Mouse (Mus musculus): ENCODE data around the gene Eloa. TPM values are rescaled to one million over a fixed set of nuclear protein-coding genes. Genes with fewer than 3 reads are reported as not detected.

Gene Eloa
- total RNA-seq (2023), result 10 to 100 TPM; 42.8 to 44.5 TPM

GRCm38 (mm10) chr4:136021549-136022047, at the start of gene Eloa:
TSS of gene Eloa (minus strand) at chr4:136021763.

DNA sequence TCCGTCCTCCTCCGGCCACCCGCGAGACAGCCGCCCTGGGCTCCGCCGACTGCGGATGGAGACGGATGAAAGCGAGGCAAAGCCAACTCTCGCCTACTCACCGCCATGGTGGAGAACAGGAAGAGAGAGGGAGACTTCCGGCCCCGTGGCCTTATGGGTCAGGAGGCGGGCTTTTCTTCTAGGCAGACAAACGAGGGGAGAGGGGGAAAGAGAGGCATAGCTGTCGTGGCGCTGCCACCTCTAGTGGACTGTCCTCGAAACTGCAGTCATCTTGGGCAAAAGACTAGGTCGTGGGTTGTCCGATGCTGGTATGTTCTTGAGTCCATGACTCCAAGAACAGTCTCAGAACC, 31.7 kb upstream of the Eloa start, which contains the start of gene Rpl11:
TSS of gene Rpl11 (minus strand) at position 182 of the 350 bp plus-strand sequence.

DNA sequence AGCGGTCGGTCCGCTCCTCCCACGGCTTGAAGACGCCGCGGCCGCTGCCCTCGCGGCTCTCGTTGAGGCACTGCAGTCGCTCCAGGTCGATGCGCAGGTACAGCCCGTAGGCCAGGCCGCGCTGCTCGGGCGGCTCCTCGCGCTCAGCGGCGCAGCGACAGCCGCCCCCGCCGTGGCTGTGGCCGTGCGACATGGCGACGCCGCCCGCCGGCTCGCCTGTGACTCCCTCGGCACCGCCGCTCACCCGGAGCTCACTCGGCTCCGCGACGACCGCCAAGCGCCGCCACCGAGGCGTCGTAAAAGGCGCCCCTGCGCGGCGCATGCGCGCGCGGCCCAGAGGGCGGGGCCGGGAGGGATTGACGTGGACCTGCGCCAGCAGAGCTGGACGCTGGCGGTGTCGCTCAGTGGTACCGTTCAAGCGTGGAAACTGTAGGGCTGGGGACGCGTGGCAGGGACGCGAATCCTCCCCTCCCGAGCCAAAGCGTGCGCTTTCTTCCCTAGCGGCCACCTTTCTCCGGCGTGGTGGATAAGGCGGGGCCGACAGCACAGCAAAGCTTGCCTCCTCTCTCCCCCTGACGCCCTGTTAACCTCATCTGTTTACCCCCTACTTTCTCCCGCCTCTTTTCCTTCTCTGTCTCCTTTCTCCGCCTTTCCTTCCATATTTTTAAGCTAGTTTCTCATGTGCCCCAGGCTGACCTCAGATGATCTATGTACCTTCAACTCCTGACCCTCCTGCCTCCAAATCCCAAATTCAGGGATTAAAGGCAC, 34.4 kb downstream of the Eloa start, which contains the start of gene Pithd1:
TSS of gene Pithd1 (minus strand) at position 322 of the 768 bp plus-strand sequence.

DNA sequence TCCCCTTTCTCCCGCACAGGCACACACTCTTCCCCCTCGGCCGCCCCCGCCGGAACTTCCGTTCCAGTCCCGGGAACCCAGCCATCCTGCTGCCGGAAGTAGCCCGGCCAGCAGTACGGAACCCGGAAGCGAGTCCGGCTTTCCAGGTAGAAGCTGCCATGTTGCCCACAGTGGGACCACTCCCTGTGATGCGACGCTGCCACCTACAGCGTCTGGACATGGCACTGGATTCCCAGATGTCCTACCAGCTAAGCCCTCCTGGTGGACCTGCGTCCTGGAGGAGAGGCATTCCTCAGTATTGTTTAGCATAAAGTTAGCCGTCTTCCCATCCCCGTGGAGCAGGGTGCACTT, 49.0 kb downstream of the Eloa start, which contains the start of gene Lypla2:
TSS of gene Lypla2 (minus strand) at position 71 of the 351 bp plus-strand sequence.

GRCm38 (mm10) chr4:135963457-135964193, 57.9 kb downstream of the Eloa start, which contains the start of gene Gale:
TSS of gene Gale (plus strand) at chr4:135963727.

Other genes with a start within 250 kb of the Eloa start
- 100 to 1,000 TPM; 118 to 143 TPM for gene Srsf10, start 166.0 kb downstream of the Eloa start, total RNA-seq (2023)
- 10 to 100 TPM; 82.3 to 88.7 TPM for gene Pnrc2, start 147.9 kb downstream of the Eloa start, total RNA-seq (2023)
- gene Cnr2, start 126.4 kb downstream of the Eloa start, total RNA-seq (2023), result 10 to 100 TPM; 18.9 to 21.8 TPM
- 10 to 100 TPM; 50.6 to 58.6 TPM for gene Fuca1, start 101.0 kb downstream of the Eloa start, total RNA-seq (2023)
- 10 to 100 TPM; 28.3 to 30.3 TPM for gene Hmgcl, start 75.3 kb downstream of the Eloa start, total RNA-seq (2023)
- 1 to 10 TPM; 6.4 to 7.6 TPM for gene Gale, start 58.0 kb downstream of the Eloa start, total RNA-seq (2023)
- 100 to 1,000 TPM; 129 to 132 TPM for gene Lypla2, start 49.1 kb downstream of the Eloa start, total RNA-seq (2023)
- gene Pithd1, start 34.5 kb downstream of the Eloa start, total RNA-seq (2023), result 10 to 100 TPM; 30.9 to 33.6 TPM
- gene Rpl11, start 31.7 kb upstream of the Eloa start, total RNA-seq (2023), result 1,000 to 10,000 TPM; 1,013 to 1,078 TPM
- gene Id3, start 121.7 kb upstream of the Eloa start, total RNA-seq (2023), result 10 to 100 TPM; 25.7 to 30.0 TPM
- 10 to 100 TPM; 14.7 to 15.6 TPM for gene E2f2, start 150.6 kb upstream of the Eloa start, total RNA-seq (2023)
- gene Asap3, start 184.6 kb upstream of the Eloa start, total RNA-seq (2023), result under 1 TPM in 1 of 2 experiments, not detected in 1; 0.20 TPM
- 1 to 10 TPM; 1.1 to 1.3 TPM for gene Tcea3, start 226.0 kb upstream of the Eloa start, total RNA-seq (2023)